Mouse (Mus musculus) lung, embryonic 14.5 days (tissue): ENCODE measurements around the gene Mettl9. TPM values are rescaled to one million over a fixed set of nuclear protein-coding genes. Genes with fewer than 3 reads are reported as not detected.
A peak's percentile ranks its signal among the peaks of the same experiment; 100 is the strongest.

Experiments
- ATAC-seq: fragments of 200-750 bp; cut with Nextera tagmentation; 2 replicates; pipeline ENCODE4 v1.8.0; 2017; ENCODE audit warnings: mild to moderate bottlenecking, moderate TSS enrichment, moderate library complexity; ENCODE audit not compliant: insufficient read depth
- DNase-seq: peaks from one replicate; pipeline ENCODE4 v3.0.0-alpha.2; 2015
- H3K27ac ChIP-seq: fragments of 300-500 bp; sonication (generic); 2 replicates; pipeline ENCODE4 v1.5.1; 2014; ENCODE audit warnings: low read depth, mild to moderate bottlenecking, moderate library complexity
- H3K27me3 ChIP-seq: fragments of 300-500 bp; sonication (generic); 2 replicates; pipeline ENCODE4 v1.6.1; 2014; ENCODE audit warnings: low read length, control low read depth; ENCODE audit not compliant: insufficient read depth
- H3K36me3 ChIP-seq: fragments of 300-500 bp; sonication (generic); 2 replicates; pipeline ENCODE4 v1.6.1; 2014; ENCODE audit warnings: control low read depth; ENCODE audit not compliant: insufficient read depth
- H3K4me1 ChIP-seq: fragments of 300-500 bp; sonication (generic); 2 replicates; pipeline ENCODE4 v1.6.1; 2014; ENCODE audit warnings: antibody characterized with exemption, control low read depth; ENCODE audit not compliant: insufficient read depth
- H3K4me2 ChIP-seq: fragments of 300-500 bp; sonication (generic); 2 replicates; pipeline ENCODE4 v1.6.1; 2014; ENCODE audit warnings: mild to moderate bottlenecking
- H3K4me3 ChIP-seq: fragments of 300-500 bp; sonication (generic); 2 replicates; pipeline ENCODE4 v1.5.1; 2014; ENCODE audit warnings: low read depth, low read length
- H3K9ac ChIP-seq: fragments of 300-500 bp; sonication (generic); 2 replicates; pipeline ENCODE4 v1.6.1; 2014
- H3K9me3 ChIP-seq: fragments of 300-500 bp; sonication (generic); 2 replicates; pipeline ENCODE4 v1.6.1; 2016; ENCODE audit warnings: low read depth, low read length, control low read depth
- CTCF ChIP-seq: IDR thresholded peaks from 2 replicates; pipeline ENCODE4 v1.5.1; 2016; ENCODE audit warnings: antibody characterized with exemption, low read depth
- WGBS: fragments of 180-500 bp; shearing (Covaris S2); extraction: QIAGEN DNeasy Blood & Tissue Kit; methylation state at CpG from one replicate; pipeline ENCODE4 v1.1.7; 2014; 5-methylcytosine and 5-hydroxymethylcytosine counted together
- polyA plus RNA-seq: library from polyadenylated mRNA; unstranded; fragments of >200 nt; fragmentation: Nextera tagmentation; extraction: Ambion mirVana; gene quantifications from 2 replicates; pipeline ENCODE4 v1.2.1, GENCODE M21; 2014

The Mettl9 gene
- polyA plus RNA-seq, 1 experiment from 2014 or later, result 166 TPM

DNA sequence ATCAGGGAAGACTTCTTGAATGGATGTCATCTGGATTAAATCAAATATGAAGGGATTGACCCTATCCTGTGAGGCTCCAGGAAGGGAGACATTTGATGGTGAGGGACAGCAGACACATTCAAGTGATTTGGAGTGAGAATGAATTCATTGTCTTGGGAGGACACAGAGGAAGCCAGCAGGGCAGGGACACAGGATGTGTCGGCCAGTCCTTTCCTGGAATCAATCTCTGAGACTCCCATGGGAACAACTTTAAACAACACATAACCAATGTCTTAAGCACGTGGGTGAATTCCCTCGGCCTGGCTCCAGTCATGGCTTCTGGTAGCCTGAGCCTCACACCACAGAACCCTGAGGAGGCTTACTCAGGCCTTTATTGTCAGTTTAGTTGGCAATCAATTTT lies 73.6 kb downstream of the Mettl9 start:
- H3K9ac ChIP-seq, result no peak overlapping the region
- ATAC-seq (no peak), DNase-seq (no peak)
- no peak overlapping the region for H3K4me3 ChIP-seq
- no peak overlapping the region for H3K27ac ChIP-seq
- no peaks in the 10 kb centered on the region for H3K4me1 ChIP-seq
- no peaks in the 10 kb centered on the region for H3K36me3 ChIP-seq
- H3K27me3 ChIP-seq, result no peaks in the 10 kb centered on the region
- no peak for TF ChIP-seq CTCF
- H3K4me2 ChIP-seq, result no peak overlapping the region
- 66% methylated on average over 3 of the region's 3 CpGs for WGBS
- no peaks in the 10 kb centered on the region for H3K9me3 ChIP-seq

DNA sequence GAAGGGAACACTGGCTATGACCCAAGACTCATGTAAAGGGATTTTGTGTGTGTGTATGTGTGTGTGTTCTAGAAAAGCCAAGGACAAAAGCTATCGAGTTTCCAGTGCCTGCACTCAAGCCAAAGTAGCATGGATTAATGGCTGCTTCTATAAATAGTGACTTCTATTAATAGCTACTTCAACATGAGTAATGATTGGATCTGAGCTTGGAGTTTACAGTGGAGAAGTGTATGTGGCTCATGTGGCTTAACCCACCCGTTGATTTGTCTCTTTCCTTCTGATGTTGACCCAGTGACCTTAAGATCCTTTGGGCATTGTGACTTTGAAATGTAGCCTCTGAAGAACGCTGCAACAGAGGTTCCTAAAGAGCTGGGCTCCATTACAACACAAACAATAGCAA lies 77.1 kb downstream of the Mettl9 start:
- ATAC-seq, result no peak

DNA sequence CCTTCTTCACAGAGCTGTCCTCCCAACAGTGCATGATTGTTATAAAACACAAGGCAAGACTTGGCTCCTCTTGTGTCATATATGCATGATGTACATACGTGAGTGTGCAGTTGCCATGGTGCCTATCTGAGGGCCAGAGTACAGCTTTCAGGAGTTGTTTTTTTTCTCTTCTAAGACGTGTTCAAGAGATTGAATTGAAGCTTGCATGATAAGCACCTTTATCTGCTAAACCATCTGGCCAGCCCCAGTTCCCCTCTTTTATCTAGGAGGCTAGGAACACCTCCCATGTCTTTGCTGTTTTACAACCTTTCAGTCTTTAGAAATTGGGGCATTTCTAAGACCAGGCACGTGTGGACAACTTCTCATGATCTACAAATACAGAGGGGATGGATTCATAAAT lies 77.5 kb downstream of the Mettl9 start:
- Histone ChIP-seq H3K27ac (no peak overlapping the region), H3K9me3 (no peaks in the 10 kb centered on the region), H3K4me2 (no peak overlapping the region), H3K27me3 (no peaks in the 10 kb centered on the region), H3K36me3 (no peaks in the 10 kb centered on the region), H3K4me1 (no peaks in the 10 kb centered on the region), H3K9ac (no peak overlapping the region), H3K4me3 (no peak overlapping the region)
- WGBS, result 58% methylated on average over 3 of the region's 3 CpGs
- no peak for TF ChIP-seq CTCF
- ATAC-seq (no peak), DNase-seq (no peak)

More for the DNA sequence above, 77.1 kb downstream of the Mettl9 start:
- DNase-seq, result no peak
- Histone ChIP-seq H3K9me3 (no peaks in the 10 kb centered on the region), H3K27ac (no peak overlapping the region), H3K4me3 (no peak overlapping the region), H3K36me3 (no peaks in the 10 kb centered on the region), H3K9ac (no peak overlapping the region), H3K4me1 (no peaks in the 10 kb centered on the region), H3K4me2 (no peak overlapping the region), H3K27me3 (no peaks in the 10 kb centered on the region)
- WGBS, result 16% methylated on average over 3 of the region's 3 CpGs
- no peak for TF ChIP-seq CTCF

DNA sequence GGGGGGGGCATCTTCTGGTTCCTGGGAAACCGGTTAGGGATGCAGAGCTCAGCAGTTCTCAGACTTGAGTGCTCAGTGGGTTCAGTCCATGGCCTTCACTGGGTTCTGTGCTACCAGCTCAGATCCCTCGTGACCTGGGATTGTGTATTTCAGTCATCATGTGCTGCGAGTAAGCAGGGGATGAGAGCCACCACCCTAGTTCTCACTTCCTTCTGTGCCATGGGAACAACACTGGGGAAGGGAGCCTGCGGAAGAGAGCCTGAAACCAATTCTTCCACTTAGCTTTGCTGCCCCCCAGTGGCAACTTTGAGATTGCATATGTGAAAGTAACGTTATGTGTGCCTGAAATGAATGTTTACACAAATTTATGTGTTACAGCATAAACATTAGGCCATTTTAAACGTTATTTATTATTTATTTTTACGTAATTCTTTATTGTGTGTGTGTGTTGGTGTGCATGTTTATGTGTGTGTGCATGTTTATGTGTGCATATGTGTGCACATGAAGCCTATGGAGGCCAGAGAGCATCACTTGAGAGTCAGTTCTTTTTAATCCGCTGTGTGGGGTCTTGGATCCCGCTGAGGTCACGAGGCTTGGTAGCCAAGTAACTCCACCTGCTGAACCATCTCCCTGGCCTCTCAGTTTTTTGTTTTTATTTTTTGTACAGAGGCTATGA lies 86.0 kb downstream of the Mettl9 start:
- peak; percentile 87 for ATAC-seq
- no peaks in the 10 kb centered on the region for H3K4me1 ChIP-seq
- DNase-seq, result peak; percentile 96
- H3K4me3 ChIP-seq, result no peak overlapping the region
- H3K9ac ChIP-seq, result no peak overlapping the region
- no peaks in the 10 kb centered on the region for H3K9me3 ChIP-seq
- H3K27me3 ChIP-seq, result no peaks in the 10 kb centered on the region
- H3K36me3 ChIP-seq, result no peaks in the 10 kb centered on the region
- H3K27ac ChIP-seq, result no peak overlapping the region
- no peak overlapping the region for H3K4me2 ChIP-seq
- WGBS, result 10% methylated on average over 10 of the region's 10 CpGs
- TF ChIP-seq CTCF, result peak; percentile 90

Other genes starting within 250 kb of the Mettl9 start
- not detected in 2 replicates for gene Gm5737, start 222.1 kb upstream of the Mettl9 start, polyA plus RNA-seq
- 11.2 and 13.0 TPM in 2 replicates for gene Eef2k, start 191.6 kb upstream of the Mettl9 start, polyA plus RNA-seq
- gene Polr3e, start 116.7 kb upstream of the Mettl9 start, polyA plus RNA-seq, result 24.3 and 24.6 TPM in 2 replicates
- 13.4 and 13.5 TPM in 2 replicates for gene Cdr2, start 52.1 kb upstream of the Mettl9 start, polyA plus RNA-seq
- gene Mfsd13b, start 51.9 kb upstream of the Mettl9 start, polyA plus RNA-seq, result 0.14 TPM in 1 of 2 replicates, not detected in the other
- gene Igsf6, start 40.1 kb downstream of the Mettl9 start, polyA plus RNA-seq, result 1.8 and 2.6 TPM in 2 replicates
- gene Otoa, start 47.2 kb downstream of the Mettl9 start, polyA plus RNA-seq, result 0.14 TPM in 2 replicates